ENCODE assay signal across 9 mouse cellular contexts in the genomic region with DNA sequence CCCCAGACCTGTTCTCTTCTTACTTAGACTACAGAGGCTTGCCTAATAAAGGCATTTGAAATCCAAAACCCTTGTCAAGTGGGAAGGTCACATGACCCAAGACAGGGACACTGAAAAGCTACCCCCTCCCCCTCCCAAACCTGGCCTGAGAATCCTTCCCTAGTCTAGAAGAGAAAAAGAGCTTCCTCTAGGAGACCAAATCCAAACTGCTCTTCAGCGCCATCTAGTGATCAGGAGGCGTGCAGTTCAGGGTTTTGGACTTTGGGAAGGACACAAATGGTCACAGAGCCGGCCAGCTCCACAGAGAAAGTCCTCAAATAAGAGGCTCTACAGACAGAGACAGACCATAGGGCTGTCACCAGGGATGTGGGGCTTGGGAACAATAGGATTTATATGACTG. TPM values are rescaled to one million over a fixed set of nuclear protein-coding genes. Genes with fewer than 3 reads are reported as not detected.
DNase-seq lines count a peak whose midpoint lies in the region; ATAC-seq lines count a peak whose summit lies in the region.
"Had no signal": no experiment of that assay in that cellular context is flagged by ENCODE, and none has a peak within 500 bp of the region (broad histone marks: within the 10 kb centered on the region; RNA-seq: fewer than 3 reads in every experiment).

No protein-coding gene starts in this region.

- peak; percentile 74 for DNase-seq in forebrain, embryonic 10.5 days (ENCODE audit: extremely low spot score, low spot score)
- peak; percentile 79 for DNase-seq in adrenal gland, postnatal 10 days
- peak; percentile 63 for DNase-seq in embryo, embryonic 11.5 days (ENCODE audit: low read depth, low spot score)
- DNase-seq in heart, postnatal 36 days: peak; percentile 65 to 71
- DNase-seq in layer of hippocampus, postnatal 25 days (ENCODE audit: extremely low spot score in 1 of 2, low spot score in 1 of 2): peak; percentile 47 to 76
- DNase-seq in right cerebral cortex, postnatal 36 days (ENCODE audit: low spot score in 2 of 2): peak; percentile 43 to 46

- no peak overlapping the region for H3K9ac ChIP-seq in forebrain, embryonic 13.5 days
- H3K9ac ChIP-seq: neural tube, embryonic 12.5 days had no signal

- intact Hi-C loops in heart, postnatal 36 days (cut with DNase I): loop anchor here (1.0 to 5.0 kb wide), 4 partner anchors 33 to 219 kb away; no protein-coding TSS in a partner anchor

- H3K4me3 ChIP-seq in forebrain, embryonic 10.5 days: no peak overlapping the region
- H3K4me3 ChIP-seq in forebrain, embryonic 13.5 days: no peak overlapping the region
- H3K4me3 ChIP-seq: neural tube, embryonic 12.5 days had no signal

- H3K27me3 ChIP-seq in forebrain, embryonic 10.5 days (ENCODE audit: poor library complexity, severe bottlenecking): no peaks in the 10 kb centered on the region
- H3K27me3 ChIP-seq in forebrain, embryonic 13.5 days: no peaks in the 10 kb centered on the region
- H3K27me3 ChIP-seq: neural tube, embryonic 12.5 days had no signal

- H3K4me1 ChIP-seq in forebrain, embryonic 10.5 days: peaks cover 15% of the 10 kb centered on the region
- H3K4me1 ChIP-seq in forebrain, embryonic 13.5 days: 0 out of 2 replicates have a peak, but pooled peaks cover 5% of the 10 kb centered on the region
- H3K4me1 ChIP-seq: neural tube, embryonic 12.5 days had no signal

- ATAC-seq in forebrain, embryonic 13.5 days: no peak
- ATAC-seq in megakaryocyte-erythroid progenitor cell, adult 5-6 weeks (replicated peaks; ENCODE audit: low FRiP score, low TSS enrichment, poor library complexity, severe bottlenecking): peak; percentile 75

- no peaks in the 10 kb centered on the region for H3K36me3 ChIP-seq in forebrain, embryonic 10.5 days (replicated peaks)
- no peaks in the 10 kb centered on the region for H3K36me3 ChIP-seq in forebrain, embryonic 13.5 days (ENCODE audit: poor library complexity, severe bottlenecking)
- H3K36me3 ChIP-seq: neural tube, embryonic 12.5 days had no signal

- H3K27ac ChIP-seq in forebrain, embryonic 10.5 days: no peak overlapping the region
- H3K27ac ChIP-seq in forebrain, embryonic 13.5 days: no peak overlapping the region
- H3K27ac ChIP-seq: neural tube, embryonic 12.5 days had no signal

- 2% methylated on average over 3 of the region's 3 CpGs for WGBS in forebrain, embryonic 10.5 days
- WGBS in forebrain, embryonic 13.5 days: 2% methylated on average over 3 of the region's 3 CpGs

- H3K4me2 ChIP-seq in forebrain, embryonic 13.5 days: no peak overlapping the region
- H3K4me2 ChIP-seq: neural tube, embryonic 12.5 days had no signal

- H3K9me3 ChIP-seq in forebrain, embryonic 10.5 days: peaks cover 11% of the 10 kb centered on the region
- H3K9me3 ChIP-seq in forebrain, embryonic 13.5 days (replicated peaks): peaks cover 4% of the 10 kb centered on the region
- H3K9me3 ChIP-seq: neural tube, embryonic 12.5 days had no signal

RNA-seq across cellular contexts. Expression of a gene that starts 28.2 kb away (rescaled TPM):
- polyA plus RNA-seq in forebrain, embryonic 10.5 days (2016; fragmentation: Nextera tagmentation; extraction: Ambion mirVana): 1.1 and 1.3 TPM in 2 replicates
- polyA plus RNA-seq in forebrain, embryonic 13.5 days (2015; fragmentation: Nextera tagmentation; extraction: Ambion mirVana): 1.1 TPM in 2 replicates
- under 1 TPM; 0.15 to 0.45 TPM for total RNA-seq in adrenal gland, postnatal 10 days (2021)
- total RNA-seq in heart, postnatal 36 days (2021): under 1 TPM; 0.11 to 0.17 TPM
- 1 to 10 TPM in 1 of 2 experiments, under 1 TPM in 1; 0.89 to 1.6 TPM for total RNA-seq in layer of hippocampus, postnatal 25 days (2021)
- total RNA-seq in megakaryocyte-erythroid progenitor cell, adult 5-6 weeks (2014; fragmentation: Nextera tagmentation): 0.90 and 1.3 TPM in 2 replicates
- 0.23 TPM in 2 replicates for total RNA-seq in megakaryocyte-erythroid progenitor cell, adult 5-6 weeks (2017)

RNA-seq across cellular contexts. Expression of a gene that starts 31.6 kb away (rescaled TPM):
- polyA plus RNA-seq in forebrain, embryonic 10.5 days (2016; fragmentation: Nextera tagmentation; extraction: Ambion mirVana): 75.8 and 77.5 TPM in 2 replicates
- 41.9 and 44.7 TPM in 2 replicates for polyA plus RNA-seq in forebrain, embryonic 13.5 days (2015; fragmentation: Nextera tagmentation; extraction: Ambion mirVana)
- total RNA-seq in adrenal gland, postnatal 10 days (2021): 10 to 100 TPM; 27.4 to 32.4 TPM
- total RNA-seq in heart, postnatal 36 days (2021): 10 to 100 TPM; 14.9 to 17.2 TPM
- total RNA-seq in layer of hippocampus, postnatal 25 days (2021): 10 to 100 TPM; 31.0 to 32.5 TPM
- total RNA-seq in megakaryocyte-erythroid progenitor cell, adult 5-6 weeks (2014; fragmentation: Nextera tagmentation): 51.5 and 56.4 TPM in 2 replicates
- total RNA-seq in megakaryocyte-erythroid progenitor cell, adult 5-6 weeks (2017): 102 TPM in 2 replicates

RNA-seq across cellular contexts. Expression of a gene that starts 35.8 kb away (rescaled TPM):
- 6.8 and 7.6 TPM in 2 replicates for polyA plus RNA-seq in forebrain, embryonic 10.5 days (2016; fragmentation: Nextera tagmentation; extraction: Ambion mirVana)
- 16.4 and 17.1 TPM in 2 replicates for polyA plus RNA-seq in forebrain, embryonic 13.5 days (2015; fragmentation: Nextera tagmentation; extraction: Ambion mirVana)
- 1 to 10 TPM; 1.3 to 2.5 TPM for total RNA-seq in adrenal gland, postnatal 10 days (2021)
- total RNA-seq in heart, postnatal 36 days (2021): 1 to 10 TPM; 1.0 to 1.3 TPM
- total RNA-seq in layer of hippocampus, postnatal 25 days (2021): 10 to 100 TPM in 1 of 2 experiments, 1 to 10 TPM in 1; 6.4 to 10.1 TPM
- 4.0 TPM in 1 of 2 replicates, not detected in the other for total RNA-seq in megakaryocyte-erythroid progenitor cell, adult 5-6 weeks (2014; fragmentation: Nextera tagmentation)
- total RNA-seq in megakaryocyte-erythroid progenitor cell, adult 5-6 weeks (2017): not detected in 2 replicates
